Mouse (Mus musculus) Muller cell, postnatal 12 days (primary cell): ENCODE data around the gene Cmip.

Experiments
- DNase-seq: peaks from one replicate; pipeline ENCODE4 v3.0.0-alpha.2; 2015; ENCODE audit errors: inconsistent ontology term

Gene Cmip

GRCm38 (mm10) chr8:117374087-117374486 lies 117.2 kb downstream of the Cmip start:
- DNase-seq = no peak

- no peak for DNase-seq
Measured at GRCm38 (mm10) chr8:117376997-117377396, 120.1 kb downstream of the Cmip start.

DNA sequence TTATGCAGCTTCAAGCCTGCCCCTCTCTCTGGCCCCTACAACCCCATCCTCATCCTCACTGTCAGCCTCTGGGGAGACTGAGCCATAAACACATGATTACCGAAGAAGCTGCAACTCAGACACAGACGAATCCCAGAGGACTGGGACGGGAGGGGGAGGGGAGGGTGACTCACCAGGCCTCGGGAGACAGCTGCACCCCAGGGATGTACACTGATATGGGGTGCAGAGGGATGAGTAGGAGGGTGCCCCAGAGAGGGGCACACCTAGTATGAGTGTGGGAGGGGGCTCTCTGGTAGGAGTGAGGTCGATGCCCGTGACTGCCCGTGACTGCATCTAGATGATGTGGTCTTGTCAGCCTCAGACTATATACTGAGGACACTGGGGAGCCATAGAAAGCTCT lies 121.8 kb downstream of the Cmip start:
- peak; percentile 25 for DNase-seq

- peak; percentile 41 for DNase-seq
Measured at GRCm38 (mm10) chr8:117379131-117379530, 122.3 kb downstream of the Cmip start.

DNA sequence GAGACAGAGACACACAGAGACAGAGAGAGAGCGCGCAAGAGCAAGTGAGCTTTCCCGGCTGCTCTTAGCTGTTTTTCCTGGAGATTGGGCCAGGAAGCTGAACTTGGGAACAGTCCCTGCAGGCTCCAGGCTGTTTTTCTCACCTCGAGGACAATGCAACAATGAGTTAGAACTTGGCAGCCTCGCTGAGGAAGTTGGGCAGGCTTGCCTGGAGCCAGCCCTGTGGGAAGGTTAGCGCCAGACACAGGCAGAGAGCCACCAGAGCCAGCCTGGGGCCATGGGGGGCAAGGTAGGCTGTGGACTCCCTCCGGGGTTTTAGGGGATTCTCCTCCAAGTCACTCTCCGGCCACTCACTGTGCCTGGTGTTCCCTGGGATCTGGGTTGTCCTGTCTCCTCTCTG lies 123.9 kb downstream of the Cmip start:
- DNase-seq = peak; percentile 79

DNA sequence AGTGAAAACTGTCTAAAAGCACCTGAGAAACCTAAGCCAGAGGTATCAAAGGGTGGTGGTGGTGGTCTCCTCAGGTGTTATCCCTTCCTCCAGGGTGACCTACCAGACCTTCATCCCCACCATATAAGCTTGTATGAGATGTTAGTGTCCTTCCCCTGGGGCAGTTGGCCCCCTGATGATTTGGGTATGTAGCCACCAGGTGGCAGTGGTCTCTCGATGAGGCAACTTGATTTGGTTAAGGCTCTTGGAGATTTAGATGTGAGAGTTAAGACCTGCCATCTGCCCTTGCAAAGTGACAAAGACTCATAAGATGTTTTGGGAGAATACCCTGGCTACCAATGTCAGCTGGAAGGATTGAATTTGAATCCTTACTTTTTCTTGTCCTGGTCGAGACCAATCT lies 129.3 kb downstream of the Cmip start:
- no peak for DNase-seq

DNA sequence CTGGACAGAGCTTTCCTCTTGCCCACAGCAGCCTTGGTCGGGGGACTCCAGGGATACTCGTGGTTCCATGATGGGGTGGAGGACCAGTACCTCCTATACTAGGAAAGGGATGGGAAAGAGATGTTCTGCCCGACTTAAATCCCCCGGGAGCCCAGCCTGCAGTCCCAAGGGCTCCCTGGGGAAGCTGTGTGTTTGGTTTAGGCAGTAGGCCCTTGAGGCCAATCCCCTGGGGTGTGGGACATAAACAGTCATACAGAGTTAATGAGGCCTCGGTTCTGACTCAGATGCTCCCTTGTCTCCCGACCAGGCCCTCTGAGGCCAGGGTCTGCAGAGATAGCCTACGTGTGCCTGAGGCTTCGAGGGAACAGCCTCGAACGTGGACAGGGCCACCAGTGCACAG lies 130.8 kb downstream of the Cmip start:
- DNase-seq = peak; percentile 57

- peak; percentile 61 for DNase-seq
Measured at GRCm38 (mm10) chr8:117388370-117388769, 131.5 kb downstream of the Cmip start.

GRCm38 (mm10) chr8:117393853-117394252 lies 137.0 kb downstream of the Cmip start:
- no peak for DNase-seq

DNA sequence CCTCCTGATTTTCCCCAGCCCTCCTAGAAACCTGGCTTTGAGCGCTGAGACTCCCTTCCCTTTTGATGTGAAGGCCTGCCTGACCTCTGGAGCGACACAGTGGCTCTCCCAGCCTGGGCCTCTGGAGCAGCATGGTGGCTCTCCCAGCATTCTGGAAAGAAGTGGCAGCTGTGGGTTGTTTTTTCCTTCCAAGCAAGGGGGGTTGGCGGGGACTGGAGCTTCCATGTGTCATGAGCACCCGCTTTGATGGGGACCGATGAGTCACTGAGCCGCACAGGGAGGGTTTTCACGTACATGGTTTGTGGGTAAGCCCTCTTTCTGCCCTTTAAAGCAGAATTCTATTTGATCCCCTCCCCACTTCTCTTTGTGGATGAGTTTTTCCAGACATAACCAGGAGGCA lies 138.2 kb downstream of the Cmip start:
- peak; percentile 84 for DNase-seq

- no peak for DNase-seq
Measured at GRCm38 (mm10) chr8:117396884-117397283, 140.0 kb downstream of the Cmip start.

DNA sequence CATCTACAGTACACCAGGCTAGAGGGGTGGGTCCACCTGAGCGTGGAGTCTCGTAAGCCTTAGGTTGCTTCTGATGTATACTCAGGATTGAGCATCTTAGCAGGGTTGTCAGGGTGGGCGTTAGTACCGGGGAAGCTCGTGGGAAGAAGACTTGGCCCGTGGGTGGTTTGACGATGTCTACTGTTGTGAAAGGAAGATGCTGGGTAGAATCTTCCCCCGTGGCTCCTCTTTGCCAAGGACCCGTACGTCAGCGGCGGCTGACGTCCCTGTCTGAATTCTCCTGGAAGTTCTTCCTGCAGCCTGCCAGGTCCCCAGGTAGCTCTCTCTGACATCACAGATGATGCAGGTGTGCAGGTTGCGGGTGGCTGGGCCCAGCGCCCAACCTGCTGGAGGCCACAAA lies 140.9 kb downstream of the Cmip start:
- DNase-seq = no peak

DNA sequence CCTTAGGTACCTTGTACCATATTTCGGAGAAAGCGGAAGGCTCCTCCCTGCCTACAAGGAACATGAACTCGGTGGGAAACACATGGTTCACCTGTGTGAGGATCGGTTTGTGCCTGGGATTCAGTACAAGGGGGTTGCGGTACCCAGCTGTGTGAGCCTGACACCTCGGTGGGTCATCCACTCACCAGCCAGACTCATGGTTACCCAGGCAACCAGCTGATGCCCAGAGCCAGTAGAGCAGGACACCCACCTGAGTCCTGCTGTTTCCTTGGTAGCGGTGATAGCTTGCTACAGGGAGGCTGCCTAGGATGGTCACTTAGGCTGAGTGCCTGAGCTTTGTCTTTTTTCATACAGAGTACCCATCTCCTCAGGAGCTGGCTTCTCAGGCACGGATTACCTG lies 142.4 kb downstream of the Cmip start:
- no peak for DNase-seq

DNA sequence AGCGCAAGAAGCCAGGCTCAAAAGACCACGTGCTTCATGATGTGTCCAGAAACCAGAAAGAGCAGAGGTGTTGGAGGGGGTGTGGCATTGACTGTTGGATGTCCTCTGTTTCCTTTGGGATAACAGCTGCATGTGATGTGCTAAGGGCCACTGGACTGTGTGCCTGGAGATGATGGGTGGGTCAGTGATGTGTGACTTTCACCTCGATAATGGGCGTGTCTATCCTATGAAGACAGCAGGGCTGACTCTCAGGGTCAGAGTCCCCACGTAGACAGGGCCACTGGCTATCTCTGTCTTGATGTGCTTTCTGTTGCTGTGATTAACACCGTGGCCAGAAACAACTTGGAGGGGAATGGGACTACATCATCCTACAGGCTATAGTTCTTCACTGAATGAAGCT lies 144.0 kb downstream of the Cmip start:
- DNase-seq = no peak

- no peak for DNase-seq
Measured at GRCm38 (mm10) chr8:117401880-117402279, 145.0 kb downstream of the Cmip start.

GRCm38 (mm10) chr8:117402911-117403704 lies 146.2 kb downstream of the Cmip start:
- no peak for DNase-seq

- no peak for DNase-seq
Measured at GRCm38 (mm10) chr8:117403705-117404476, 147.0 kb downstream of the Cmip start.

DNA sequence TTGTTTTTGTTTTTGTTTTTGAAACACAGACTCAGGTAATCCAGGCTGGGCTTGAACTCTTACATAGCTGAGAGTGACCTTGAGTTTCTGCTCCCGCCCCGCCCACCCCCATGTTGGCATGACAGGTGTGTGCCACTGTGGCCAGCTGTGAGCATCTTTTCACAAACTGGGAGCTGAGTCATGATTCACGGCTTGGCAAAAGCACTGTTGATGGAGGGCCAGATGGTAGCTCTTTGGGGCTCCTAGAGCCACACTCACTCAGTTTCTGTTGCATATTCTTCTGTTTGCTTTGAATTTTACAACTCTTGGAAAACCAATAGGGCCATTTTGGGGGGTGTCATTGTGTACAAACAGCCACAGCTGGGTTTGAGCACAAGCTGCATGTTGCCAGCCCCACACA lies 149.2 kb downstream of the Cmip start:
- no peak for DNase-seq

DNA sequence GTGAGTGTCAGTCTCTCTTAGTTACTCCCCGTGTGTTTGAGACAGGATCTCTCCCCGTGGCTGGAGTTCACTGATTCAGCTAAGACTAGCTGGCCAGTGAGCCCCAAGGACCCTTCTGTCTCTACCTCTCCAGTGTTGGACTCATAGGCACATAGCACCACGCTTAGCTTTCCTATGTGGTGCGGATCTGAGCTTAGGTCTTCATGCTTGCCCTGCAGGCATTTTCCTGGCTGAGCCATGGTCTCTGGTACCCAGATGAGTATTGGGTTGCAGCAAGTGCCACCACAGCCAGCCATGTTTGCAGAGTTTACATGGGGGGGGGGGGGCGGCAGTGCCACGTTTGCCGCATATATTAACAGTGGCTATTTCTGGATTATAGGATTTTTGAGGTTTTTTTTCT lies 151.8 kb downstream of the Cmip start:
- no peak for DNase-seq

DNA sequence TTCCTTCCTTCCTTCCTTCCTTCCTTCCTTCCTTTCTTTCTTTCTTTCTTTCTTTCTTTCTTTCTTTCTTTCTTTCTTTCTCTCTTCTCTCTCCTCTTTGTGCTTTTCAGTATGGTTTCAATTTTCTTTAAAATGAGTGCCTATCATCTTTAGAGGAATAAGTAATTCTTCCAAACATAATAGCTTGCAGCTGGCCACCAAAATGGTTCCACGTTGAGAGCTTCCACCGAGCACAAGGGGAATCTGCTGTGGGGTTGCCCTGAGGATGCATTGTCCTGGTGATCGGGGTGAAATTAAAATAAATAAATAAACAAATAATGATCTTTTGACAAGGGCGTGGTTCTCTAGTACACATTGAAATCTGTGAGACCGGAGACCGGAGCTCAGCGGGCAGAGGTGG lies 152.2 kb downstream of the Cmip start:
- no peak for DNase-seq

- no peak for DNase-seq
Measured at GRCm38 (mm10) chr8:117410391-117410790, 153.5 kb downstream of the Cmip start.

GRCm38 (mm10) chr8:117410901-117411300 lies 154.0 kb downstream of the Cmip start:
- no peak for DNase-seq

DNA sequence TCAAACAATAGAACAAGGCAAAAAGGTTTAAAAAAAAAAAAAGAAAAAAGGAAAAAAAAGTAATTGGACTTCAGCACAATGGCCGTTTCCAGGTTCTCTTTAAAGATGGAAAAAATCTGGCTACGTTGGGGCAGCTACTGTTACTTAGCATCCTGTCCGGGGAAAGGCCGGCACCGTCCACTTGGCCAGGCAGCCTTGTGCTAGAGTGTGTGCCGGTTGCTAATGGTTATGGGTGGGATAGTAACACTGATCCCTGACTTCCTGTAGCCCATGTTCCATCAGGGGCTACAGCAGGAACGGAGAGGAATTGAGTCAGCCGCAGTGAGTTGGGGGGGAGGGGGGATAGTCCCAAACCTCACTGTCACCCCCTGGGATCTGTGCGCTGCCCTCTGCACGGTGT lies 155.4 kb downstream of the Cmip start:
- DNase-seq = no peak
